Mouse (Mus musculus): Measurements from ENCODE around the gene Rarg.

DNA sequence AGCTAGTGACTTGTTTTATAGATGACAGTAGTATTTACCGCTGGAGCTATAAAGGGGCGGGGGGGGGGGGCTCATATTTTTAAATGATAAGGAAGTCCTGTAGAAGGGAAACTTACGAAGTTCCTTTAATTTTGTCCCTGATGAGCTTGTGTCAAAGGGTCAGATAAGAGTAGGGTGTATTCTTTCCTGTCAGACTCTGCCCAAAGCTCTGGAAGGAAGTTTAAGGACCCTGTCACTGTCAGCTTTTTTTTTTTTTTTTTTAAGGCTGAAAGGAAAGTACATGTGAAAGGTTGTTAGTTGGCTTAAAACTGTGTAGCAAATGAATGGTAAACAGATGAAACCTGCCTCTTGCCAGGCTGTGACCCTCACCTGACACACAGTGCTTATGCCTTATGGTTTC lies 26.3 kb upstream of the Rarg start:
- no peak for TF ChIP-seq HCFC1 (IDR thresholded peaks at IDR 0.05; ENCODE audit: borderline replicate concordance, insufficient read depth, low read length)
- TF ChIP-seq CHD2 (IDR thresholded peaks at IDR 0.05; ENCODE audit: low read depth, low read length) = no peak

All from ES-E14 (cell line).